Comparison of ENCODE assay signal across 8 mouse cellular contexts in genomic region chr2:126663481-126663880, GRCm38 (mm10). TPM values are rescaled to one million over a fixed set of nuclear protein-coding genes. Genes with fewer than 3 reads are reported as not detected.
DNase-seq lines count a peak whose midpoint lies in the region; ATAC-seq and TF ChIP-seq lines count a peak whose summit lies in the region.

No protein-coding gene starts in this region.

- intact Hi-C loops in left cerebral cortex, adult 2 months (cut with DNase I): loop anchor here (2.0 kb wide), 1 partner anchor 65 kb away; no protein-coding TSS in a partner anchor
- intact Hi-C loops in left cerebral cortex, postnatal 36 days (cut with DNase I): loop anchor here (5.0 kb wide), 1 partner anchor 66 kb away; no protein-coding TSS in a partner anchor

- peak; percentile 45 for ATAC-seq in activated CD4-positive, CD25-positive, alpha-beta regulatory T cell, adult 4 months

- peak; percentile 27 for DNase-seq in cerebellum, adult 9-10 months
- no peak for DNase-seq in cerebellum, adult 11 months
- no peak for DNase-seq in left cerebral cortex, adult 2 months (ENCODE audit: extremely low spot score in 1 of 2, low spot score in 2 of 2)
- DNase-seq in left cerebral cortex, postnatal 36 days (ENCODE audit: low spot score in 2 of 2): no peak
- DNase-seq in lung, postnatal 14 days: peak; percentile 50
- no peak for DNase-seq in gastrocnemius, adult 8-10 months (ENCODE audit: low spot score in 2 of 2)
- DNase-seq in layer of hippocampus, postnatal 25 days (ENCODE audit: extremely low spot score in 1 of 2, low spot score in 1 of 2): no peak

- no peak overlapping the region for H3K4me3 ChIP-seq in left cerebral cortex, adult 2 months

- TF ChIP-seq CTCF in left cerebral cortex, adult 2 months (IDR thresholded peaks at IDR 0.05): peak; percentile 75

- H3K27ac ChIP-seq in left cerebral cortex, adult 2 months: no peak overlapping the region

RNA-seq across cellular contexts. Expression of gene Gabpb1, which starts 12.7 kb away (rescaled TPM):
- 10 to 100 TPM; 21.0 to 22.1 TPM for total RNA-seq in left cerebral cortex, adult 2 months (2021)
- total RNA-seq in left cerebral cortex, postnatal 36 days (2021): 10 to 100 TPM; 17.2 to 22.7 TPM
- polyA plus RNA-seq in activated CD4-positive, CD25-positive, alpha-beta regulatory T cell, adult 4 months (2017; shearing (Covaris generic)): 10 to 100 TPM; 50.1 to 58.3 TPM
- 1 to 10 TPM; 6.1 to 9.0 (median 6.4) TPM for total RNA-seq in gastrocnemius, adult 8-10 months (2022)
- total RNA-seq in layer of hippocampus, postnatal 25 days (2021): 10 to 100 TPM; 18.2 to 20.2 TPM

RNA-seq across cellular contexts. Expression of gene Usp8, which starts 43.6 kb away (rescaled TPM):
- total RNA-seq in left cerebral cortex, adult 2 months (2021): 10 to 100 TPM; 48.9 to 51.6 TPM
- 10 to 100 TPM; 44.6 to 48.4 TPM for total RNA-seq in left cerebral cortex, postnatal 36 days (2021)
- 10 to 100 TPM; 36.0 to 37.8 TPM for polyA plus RNA-seq in activated CD4-positive, CD25-positive, alpha-beta regulatory T cell, adult 4 months (2017; shearing (Covaris generic))
- 10 to 100 TPM; 14.8 to 16.1 (median 15.7) TPM for total RNA-seq in gastrocnemius, adult 8-10 months (2022)
- total RNA-seq in layer of hippocampus, postnatal 25 days (2021): 10 to 100 TPM; 50.2 to 50.7 TPM

RNA-seq across cellular contexts. Expression of gene Hdc, which starts 44.4 kb away (rescaled TPM):
- 1 to 10 TPM; 1.9 to 2.0 TPM for total RNA-seq in left cerebral cortex, adult 2 months (2021)
- under 1 TPM; 0.20 to 0.76 TPM for total RNA-seq in left cerebral cortex, postnatal 36 days (2021)
- polyA plus RNA-seq in activated CD4-positive, CD25-positive, alpha-beta regulatory T cell, adult 4 months (2017; shearing (Covaris generic)): 1 to 10 TPM in 1 of 2 experiments, under 1 TPM in 1; 0.19 to 1.2 TPM
- total RNA-seq in gastrocnemius, adult 8-10 months (2022): under 1 TPM in 2 of 4 experiments, not detected in 2; 0.27 to 0.48 TPM
- total RNA-seq in layer of hippocampus, postnatal 25 days (2021): 1 to 10 TPM in 1 of 2 experiments, under 1 TPM in 1; 0.84 to 1.4 TPM

Comparison
In these comparisons a context has a peak if more than half of its experiments do, and no peak if none do; other contexts are left out.
1. DNase-seq: peak in cerebellum, adult 9-10 months (single experiment) and lung, postnatal 14 days (single experiment); none in cerebellum, adult 11 months (single experiment), left cerebral cortex, adult 2 months (0 of 2), left cerebral cortex, postnatal 36 days (0 of 2), gastrocnemius, adult 8-10 months (0 of 2) and layer of hippocampus, postnatal 25 days (0 of 2).